Mouse (Mus musculus) kidney, postnatal 10 days (tissue): ENCODE results near the gene Poc5.
A peak's percentile ranks its signal among the peaks of the same experiment; 100 is the strongest.

ENCODE experiments used
- DNase-seq: peaks from one replicate; pipeline ENCODE4 v3.0.0; 2021; ENCODE audit warnings: mixed read lengths

Gene Poc5

DNA sequence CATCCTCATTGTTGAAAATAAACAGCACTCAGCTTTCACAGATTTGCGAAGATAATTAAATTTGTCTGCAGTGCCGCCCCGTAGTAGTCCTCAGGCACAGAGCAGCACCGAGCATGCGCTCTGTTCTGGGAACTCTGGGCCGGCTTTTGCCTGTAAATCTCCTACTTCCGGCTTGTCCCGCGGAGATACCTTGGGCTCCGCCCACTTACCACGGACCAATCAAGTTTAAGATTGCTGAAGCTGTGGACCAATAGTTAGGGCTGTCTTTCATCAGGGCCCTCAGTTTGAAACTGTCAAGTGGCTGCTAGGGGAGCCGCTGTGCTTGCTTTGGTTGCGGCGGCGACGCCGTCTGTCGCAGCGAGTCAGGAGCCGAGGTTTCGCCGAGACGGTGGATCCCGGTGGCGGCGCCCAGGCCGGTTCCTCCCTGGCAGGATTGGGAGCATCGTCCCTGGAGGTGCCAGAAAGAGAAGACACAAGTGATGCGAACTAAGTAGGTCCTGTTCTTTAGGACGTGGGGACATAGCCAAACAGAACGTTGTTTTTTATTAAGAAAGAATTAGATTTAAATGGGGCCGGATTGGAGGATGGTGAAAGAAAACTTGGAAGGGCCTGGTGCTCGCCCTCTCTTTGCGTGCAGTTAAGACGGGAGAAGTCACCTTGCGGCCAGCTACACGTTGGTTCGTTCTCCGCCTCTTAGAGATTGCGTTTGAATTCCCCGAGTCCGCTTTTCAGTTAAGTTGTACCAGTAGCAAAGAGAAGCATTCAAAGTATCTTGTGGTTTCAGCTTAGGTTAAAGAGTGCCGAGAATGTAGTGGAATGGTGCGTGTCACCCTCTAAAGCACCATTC lies at the start of gene Poc5:
Gene Poc5, plus strand, starts transcription at position 253 of the 847 bp plus-strand sequence.
- peak; percentile 98 for DNase-seq

GRCm38 (mm10) chr13:96341461-96341860 lies 46.6 kb upstream of the Poc5 start:
- DNase-seq: no peak

GRCm38 (mm10) chr13:96344778-96345177 lies 43.3 kb upstream of the Poc5 start:
- DNase-seq: no peak

DNA sequence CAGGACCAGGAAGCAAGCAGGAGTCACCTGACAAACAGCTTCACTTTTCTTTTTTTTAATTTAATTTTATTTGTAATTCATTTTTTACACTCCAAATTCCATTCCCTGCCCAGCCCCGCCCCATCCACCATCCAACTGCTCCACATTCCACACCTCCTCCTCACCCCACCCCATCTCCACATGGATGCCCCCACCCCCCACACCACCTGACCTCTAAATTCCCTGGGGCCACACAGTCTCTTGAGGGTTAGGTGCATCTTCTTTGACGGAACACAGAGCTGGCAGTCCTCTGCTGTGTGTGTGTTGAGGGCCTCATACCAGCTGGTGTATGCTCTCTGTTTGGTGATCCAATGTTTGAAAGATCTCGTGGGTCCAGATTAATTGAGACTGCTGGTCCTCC lies 41.5 kb upstream of the Poc5 start:
- no peak for DNase-seq

GRCm38 (mm10) chr13:96350207-96350606 lies 37.9 kb upstream of the Poc5 start:
- DNase-seq: no peak

DNA sequence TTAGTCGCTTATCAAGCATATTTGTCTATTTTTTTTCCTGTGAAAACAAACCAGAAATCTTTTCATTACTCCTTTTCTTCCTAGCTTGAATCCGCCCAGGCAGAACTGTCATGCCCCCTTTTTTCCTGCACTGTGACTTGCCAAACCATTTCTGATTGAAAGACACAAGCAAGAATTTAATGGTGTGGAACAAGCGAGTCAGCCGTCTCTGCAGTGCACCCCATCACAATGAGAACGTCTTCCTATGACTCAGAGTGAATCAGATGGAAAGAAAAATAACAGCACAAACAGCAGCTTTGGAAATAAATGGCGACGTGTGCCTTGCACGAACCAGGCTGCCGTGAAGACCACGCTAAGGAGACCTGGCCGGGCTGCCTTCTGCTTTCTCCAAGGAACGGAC lies 36.8 kb upstream of the Poc5 start:
- DNase-seq: no peak

GRCm38 (mm10) chr13:96375519-96375918 lies 12.6 kb upstream of the Poc5 start:
- peak; percentile 14 for DNase-seq

- DNase-seq: peak; percentile 12
Measured at GRCm38 (mm10) chr13:96376871-96377270, 11.2 kb upstream of the Poc5 start.

GRCm38 (mm10) chr13:96377883-96378282 lies 10.2 kb upstream of the Poc5 start:
- no peak for DNase-seq

DNA sequence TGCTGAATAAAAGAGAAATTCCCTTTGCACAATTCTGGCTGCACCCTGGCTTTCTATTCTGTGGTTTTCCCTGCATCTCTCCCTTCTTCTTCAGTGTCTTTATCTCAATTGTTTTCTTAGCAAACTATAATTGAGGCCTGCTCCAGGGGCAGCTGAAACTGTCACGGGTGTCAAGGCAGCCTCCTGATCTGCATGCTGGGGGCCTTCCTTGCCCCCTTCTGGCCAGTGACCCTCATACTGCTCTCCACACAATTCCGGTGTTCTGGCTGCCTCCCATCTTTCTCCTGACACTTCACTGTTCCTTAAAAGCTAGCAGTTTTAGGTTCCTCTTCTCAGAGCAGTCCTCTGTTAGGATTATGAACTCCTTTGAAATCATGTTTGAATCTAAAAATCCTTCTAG lies 1.2 kb downstream of the Poc5 start:
- DNase-seq: no peak

- DNase-seq: peak; percentile 18
Measured at GRCm38 (mm10) chr13:96401251-96401650, 13.2 kb downstream of the Poc5 start.

DNA sequence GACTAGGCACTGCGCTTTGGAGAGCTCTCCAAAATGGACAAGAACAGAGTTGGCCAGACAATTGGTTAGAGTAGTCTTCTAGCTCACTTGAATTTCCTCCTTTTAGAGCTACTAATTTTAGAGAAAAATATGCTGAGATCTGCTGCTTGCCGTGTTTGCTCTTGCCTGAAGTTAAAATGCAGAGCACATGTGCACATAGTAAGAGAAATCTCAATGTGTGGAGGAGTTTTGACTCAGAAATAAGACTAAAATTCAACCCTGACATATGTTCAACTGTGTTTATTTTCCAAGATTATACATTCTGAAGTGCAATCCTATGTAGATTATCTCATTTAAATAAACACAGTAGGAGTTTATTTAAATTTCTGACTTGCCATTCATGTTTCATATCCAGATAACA lies 17.4 kb downstream of the Poc5 start:
- DNase-seq: no peak

GRCm38 (mm10) chr13:96407040-96407439 lies 18.9 kb downstream of the Poc5 start:
- DNase-seq: peak; percentile 56

- DNase-seq: no peak
Measured at GRCm38 (mm10) chr13:96408786-96409185, 20.7 kb downstream of the Poc5 start.

DNA sequence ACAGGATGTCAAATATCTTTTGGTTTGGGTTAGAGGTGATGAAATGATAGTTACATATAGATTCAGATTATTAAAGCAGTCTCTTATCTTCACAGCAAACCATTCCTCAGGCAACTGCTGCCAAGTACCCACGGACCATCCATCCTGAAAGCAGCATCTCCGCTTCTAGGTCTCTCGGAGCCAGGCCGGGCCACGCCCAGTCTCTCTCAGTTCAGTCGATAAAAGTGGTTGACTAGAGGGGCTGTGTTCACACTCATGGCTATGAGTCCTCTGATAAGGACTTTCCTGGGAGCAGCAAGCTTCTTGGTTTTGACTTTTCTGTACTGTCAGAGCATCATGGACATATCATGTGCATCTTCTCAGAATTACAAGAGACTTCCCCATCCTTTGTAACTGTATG lies 26.3 kb downstream of the Poc5 start:
- DNase-seq: no peak

DNA sequence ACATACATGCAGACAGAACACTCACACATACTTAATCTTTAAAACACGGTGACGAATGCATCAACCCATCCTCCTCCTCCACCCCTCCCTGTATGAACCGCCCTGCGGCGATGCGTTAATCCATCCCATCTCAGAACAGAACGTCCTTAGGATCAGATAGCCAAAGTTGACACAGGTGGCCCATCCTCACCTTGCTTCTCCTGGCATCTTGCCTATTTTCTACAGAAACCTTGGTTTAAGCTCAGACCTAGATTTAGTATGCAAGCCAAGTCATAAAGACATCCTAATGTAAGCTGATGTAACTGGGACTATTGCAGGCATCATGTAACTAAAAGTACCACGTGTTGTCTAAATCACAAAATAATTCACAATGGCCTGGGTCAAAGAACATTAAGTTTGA lies 28.3 kb downstream of the Poc5 start:
- DNase-seq: no peak

GRCm38 (mm10) chr13:96417261-96417813 lies 29.2 kb downstream of the Poc5 start:
- no peak for DNase-seq

GRCm38 (mm10) chr13:96418487-96418886 lies 30.4 kb downstream of the Poc5 start:
- no peak for DNase-seq

GRCm38 (mm10) chr13:96421230-96421629 lies 33.1 kb downstream of the Poc5 start:
- no peak for DNase-seq

DNA sequence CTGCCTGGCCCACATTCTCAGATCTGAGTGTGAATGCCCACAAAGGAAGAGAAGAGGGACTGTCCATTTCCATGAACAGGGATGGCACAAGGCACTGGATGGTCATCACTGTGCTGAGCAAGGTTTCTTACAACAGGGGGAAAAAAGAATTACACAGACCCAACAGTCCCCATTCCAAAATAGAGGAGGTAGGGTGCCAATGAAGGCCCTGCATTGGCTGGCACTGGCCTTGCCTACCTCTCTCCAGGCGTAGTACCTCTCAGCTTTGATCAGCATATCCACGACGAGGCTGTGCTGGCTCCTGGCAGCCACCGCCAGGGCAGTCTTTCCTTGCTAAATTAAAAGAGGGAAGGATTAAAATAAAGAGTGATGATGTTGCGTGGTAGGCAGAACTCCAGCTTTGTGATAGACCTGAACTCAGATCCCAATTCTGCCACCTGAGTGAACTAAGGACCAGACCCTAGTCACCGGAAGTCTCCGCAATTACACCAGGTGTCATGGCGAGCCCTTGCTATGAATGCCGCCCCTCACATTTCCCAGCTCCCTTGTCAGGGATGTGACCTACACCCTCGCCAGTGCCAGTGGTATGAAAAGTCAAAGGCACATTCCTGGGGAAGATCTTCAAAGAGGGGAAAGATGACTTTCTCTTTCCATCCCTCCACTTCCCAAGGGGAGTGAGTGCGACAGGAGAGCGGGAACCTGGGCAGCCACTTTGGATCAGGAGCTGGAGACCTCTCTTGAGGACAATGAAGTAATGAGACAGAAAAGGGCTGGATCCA lies 36.6 kb downstream of the Poc5 start:
- no peak for DNase-seq

DNA sequence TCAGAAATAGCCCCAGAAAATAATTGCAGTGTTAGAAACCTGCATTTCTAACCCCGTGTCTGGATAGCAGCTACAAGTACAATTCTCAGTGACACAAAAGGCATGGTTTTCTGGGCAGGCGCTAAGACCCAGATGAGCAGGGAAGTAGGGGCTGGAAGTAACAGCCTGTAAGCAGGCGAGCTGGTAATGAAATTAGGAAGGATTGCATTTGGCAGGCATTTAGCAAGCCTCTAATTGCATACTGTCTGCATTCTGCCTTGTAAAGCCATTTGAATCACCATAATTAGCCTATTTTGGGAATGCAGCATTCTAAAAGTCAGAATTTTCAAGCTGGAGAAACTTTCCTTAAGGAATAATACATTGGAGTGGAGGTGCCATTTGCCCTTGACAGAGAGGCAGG lies 38.0 kb downstream of the Poc5 start:
- no peak for DNase-seq

DNA sequence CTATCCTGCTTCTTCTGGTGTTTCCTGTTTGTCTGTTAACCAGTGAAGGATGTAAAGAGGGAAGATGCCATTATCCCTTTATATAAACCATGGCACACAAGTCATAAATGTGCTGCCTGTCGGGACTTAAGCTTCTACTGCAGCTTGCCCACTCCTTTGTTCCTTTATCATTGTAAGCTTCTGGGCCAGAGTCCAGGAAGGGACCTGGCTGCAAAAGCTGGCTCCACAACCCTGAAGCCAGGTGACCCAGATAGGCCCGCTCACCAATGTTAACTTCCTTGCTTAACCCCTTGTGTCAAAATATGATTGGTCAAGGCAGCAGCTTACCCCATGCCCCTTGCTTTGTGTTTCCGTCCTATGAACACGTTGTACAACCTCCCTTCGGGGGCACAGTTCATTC lies 40.4 kb downstream of the Poc5 start:
- DNase-seq: no peak

DNA sequence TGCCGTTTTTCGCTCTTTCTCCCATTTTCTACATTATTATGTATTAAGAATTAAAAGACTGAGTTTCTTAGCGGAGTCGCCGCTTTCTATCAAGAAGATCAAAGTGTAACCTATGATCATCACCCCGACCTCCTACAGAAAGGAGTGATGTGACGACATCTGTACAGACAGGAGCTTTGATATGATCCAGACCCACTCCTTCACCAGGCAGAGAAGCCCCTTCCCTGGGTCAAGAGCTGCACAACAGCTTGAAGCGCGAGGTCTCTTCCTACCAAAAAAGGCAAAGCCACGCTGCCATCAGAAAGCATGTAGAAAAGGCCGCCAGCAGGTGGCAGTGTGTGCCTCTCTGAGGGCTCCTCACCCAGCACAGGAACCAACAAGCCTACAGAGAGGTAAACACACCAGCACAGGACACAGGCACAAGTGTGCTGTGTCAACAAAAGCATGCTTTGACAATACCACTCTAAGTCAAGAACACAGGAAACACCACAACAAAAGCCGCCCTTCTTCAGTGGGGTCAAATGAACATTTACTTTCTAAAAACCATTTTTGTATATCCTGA lies 43.6 kb downstream of the Poc5 start:
- DNase-seq: peak; percentile 96
